Mouse (Mus musculus) megakaryocyte, embryonic 14.5 days (primary cell): ENCODE measurements around the gene 4930563M21Rik.

Experiments used
- FLI1 ChIP-seq: IDR thresholded peaks from 2 replicates; pipeline ENCODE4 v1.6.1; 2012; ENCODE audit warnings: low read length, inconsistent platforms, mixed read lengths
- GATA1 ChIP-seq: IDR thresholded peaks from 3 replicates; pipeline ENCODE4 v1.6.1; 2012; ENCODE audit warnings: mixed read lengths, low read length, inconsistent platforms, borderline replicate concordance

GRCm38 (mm10) chr9:56042181-56042621 lies 31.9 kb upstream of the 4930563M21Rik start:
- TF ChIP-seq FLI1, result no peak
- TF ChIP-seq GATA1, result no peak
